Mouse (Mus musculus): Measurements from ENCODE around the gene Mrgprd.

The Mrgprd gene

GRCm38 (mm10) chr7:145314785-145315411, at the start of gene Mrgprd:
Gene Mrgprd (plus strand): TSS chr7:145314835.
- no peak for DNase-seq (ENCODE audit: low spot score in 2 of 2)

- DNase-seq (ENCODE audit: low spot score in 2 of 2), result no peak
Observed at GRCm38 (mm10) chr7:145266011-145266410, 48.6 kb upstream of the Mrgprd start.

- no peak for DNase-seq (ENCODE audit: low spot score in 2 of 2)
Observed at GRCm38 (mm10) chr7:145268890-145269289, 45.7 kb upstream of the Mrgprd start.

DNA sequence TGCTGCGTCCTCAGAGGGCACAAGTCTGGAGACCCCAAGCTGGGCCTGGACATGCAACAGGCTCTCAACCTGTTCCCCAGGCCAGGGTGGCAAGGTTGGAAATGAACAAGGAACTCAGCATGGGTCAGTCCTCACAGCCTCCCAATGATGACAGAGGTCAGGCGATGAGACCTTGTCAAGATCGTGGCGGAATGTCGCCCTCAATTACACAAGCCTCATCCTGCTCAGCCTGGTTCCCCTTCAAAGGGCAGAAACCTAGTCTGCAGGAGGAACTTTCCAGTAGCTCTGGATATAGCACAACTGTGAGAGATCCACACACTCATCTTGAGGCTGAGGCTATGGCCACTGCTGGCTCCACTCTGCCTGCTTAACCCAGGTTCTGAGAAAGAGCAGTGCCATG, 43.7 kb upstream of the Mrgprd start:
- no peak for DNase-seq (ENCODE audit: low spot score in 2 of 2)

DNA sequence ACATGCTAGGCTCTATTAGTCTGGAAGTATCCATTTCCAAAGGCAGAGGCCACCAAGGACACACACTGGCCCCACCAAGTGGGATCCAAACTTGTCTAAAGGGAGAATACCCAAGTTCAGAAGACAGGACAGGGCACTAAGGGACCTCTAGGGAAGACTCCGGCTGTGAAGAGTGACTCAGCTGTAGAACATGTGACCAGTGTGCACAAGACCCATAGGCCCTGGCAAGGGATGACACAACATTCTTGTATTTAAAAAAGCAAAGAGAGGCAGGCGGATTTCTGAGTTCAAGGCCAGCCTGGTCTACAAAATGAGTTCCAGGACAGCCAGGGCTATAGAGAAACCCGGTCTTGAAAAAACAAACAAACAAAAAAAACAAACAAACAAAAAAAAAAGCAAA, 39.1 kb upstream of the Mrgprd start:
- DNase-seq (ENCODE audit: low spot score in 2 of 2), result no peak

DNA sequence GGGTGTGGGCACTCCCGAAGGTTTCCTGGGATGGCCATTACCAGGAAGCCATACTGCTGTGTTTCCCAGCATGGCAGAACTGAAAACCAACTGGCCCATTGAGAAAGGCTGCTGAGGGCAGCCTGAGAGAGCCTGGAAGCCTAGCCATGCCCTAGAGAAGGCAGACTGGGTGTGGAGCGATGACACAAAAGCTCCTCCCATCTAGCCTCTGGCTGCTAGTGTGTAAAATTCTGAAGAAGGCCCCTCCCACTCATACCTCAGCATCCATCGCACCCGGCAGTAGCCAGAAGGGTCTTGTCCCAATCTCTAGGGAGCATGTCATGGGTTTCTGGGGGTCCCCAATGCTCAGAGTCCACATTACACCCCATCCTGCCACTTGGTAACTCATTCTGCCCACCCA, 33.2 kb upstream of the Mrgprd start:
- no peak for DNase-seq (ENCODE audit: low spot score in 2 of 2)

GRCm38 (mm10) chr7:145283041-145283440, 31.6 kb upstream of the Mrgprd start:
- DNase-seq (ENCODE audit: low spot score in 2 of 2), result no peak

DNA sequence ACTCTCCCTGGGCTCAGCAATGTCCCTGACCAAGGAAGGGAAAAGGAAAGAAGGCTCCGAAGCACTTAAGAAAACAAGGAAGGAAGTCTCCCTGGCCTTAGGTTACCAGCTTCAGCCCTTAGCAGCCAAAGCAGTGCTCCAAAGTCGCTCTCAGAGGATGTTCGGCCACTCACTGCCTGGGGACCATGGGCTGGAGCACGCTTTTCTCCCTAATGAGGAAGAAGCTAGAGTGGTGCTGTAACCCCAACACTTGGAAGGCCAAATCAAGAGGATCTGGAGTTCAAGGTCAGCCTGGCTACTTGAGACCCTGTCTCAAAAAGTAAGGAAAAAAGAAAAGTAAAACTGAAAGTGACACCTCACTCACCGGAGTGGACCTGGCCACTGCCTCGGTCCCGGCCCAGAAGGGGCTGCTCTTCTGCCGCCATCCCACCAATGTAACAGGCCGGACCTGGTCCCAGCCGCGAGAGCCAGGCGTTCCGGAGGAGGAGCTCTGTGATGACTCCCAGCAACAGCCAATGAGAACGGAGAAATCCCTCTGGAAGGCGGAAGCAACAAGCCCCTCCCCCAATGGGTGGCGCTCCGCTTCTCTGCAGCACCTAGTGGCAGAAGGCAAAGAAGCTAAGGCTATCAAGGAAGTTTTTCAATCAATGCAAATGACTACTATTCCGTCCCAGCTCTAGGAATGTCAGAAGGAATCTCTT, 31.0 kb upstream of the Mrgprd start, which contains the start of gene Tpcn2:
Tpcn2 (minus strand) TSS at position 525 of the 701 bp plus-strand sequence.
- DNase-seq (ENCODE audit: low spot score in 2 of 2), result peak; percentile 79 to 84

- no peak for DNase-seq (ENCODE audit: low spot score in 2 of 2)
Observed at GRCm38 (mm10) chr7:145284293-145284692, 30.3 kb upstream of the Mrgprd start.

DNA sequence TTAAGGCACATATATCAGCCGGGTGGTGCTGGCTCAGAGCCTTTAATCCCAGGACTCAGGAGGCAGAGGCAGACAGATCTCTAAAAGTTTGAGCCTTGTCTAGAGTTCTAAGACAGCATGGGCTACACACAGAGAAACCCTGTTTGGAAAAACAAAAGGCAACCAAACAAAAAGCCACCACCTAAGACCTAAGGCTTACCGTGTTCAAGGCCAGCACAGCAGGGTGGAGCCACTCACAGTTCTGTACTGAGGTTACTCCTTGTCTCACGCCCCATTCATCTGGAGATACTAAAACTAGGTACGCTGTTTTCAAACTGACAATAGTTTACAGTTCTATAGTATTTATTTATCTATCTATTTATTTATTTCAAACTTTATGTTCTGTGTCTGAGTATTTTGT, 29.2 kb upstream of the Mrgprd start:
- DNase-seq (ENCODE audit: low spot score in 2 of 2), result no peak

- no peak for DNase-seq (ENCODE audit: low spot score in 2 of 2)
Observed at GRCm38 (mm10) chr7:145287410-145287809, 27.2 kb upstream of the Mrgprd start.

DNA sequence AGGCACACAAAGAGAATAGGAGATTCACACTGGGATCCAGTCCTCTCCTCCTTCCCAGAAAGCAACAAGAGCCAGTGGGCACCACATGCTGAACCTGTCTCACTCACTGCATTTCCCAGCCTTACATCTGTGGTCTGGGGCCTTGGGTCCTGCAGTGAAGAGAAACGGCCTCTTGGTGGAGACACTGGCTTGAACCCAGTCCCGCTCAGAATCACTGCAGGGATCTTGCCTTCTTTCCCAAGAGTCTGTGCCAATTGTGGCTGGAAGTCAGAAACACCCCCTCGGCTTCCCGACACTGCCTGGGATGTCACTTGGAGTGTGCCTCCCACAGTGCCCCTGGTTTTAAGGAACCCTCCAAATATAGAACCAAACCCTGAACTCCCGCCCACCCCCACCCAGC, 25.3 kb upstream of the Mrgprd start:
- no peak for DNase-seq (ENCODE audit: low spot score in 2 of 2)

- no peak for DNase-seq (ENCODE audit: low spot score in 2 of 2)
Observed at GRCm38 (mm10) chr7:145291847-145292246, 22.8 kb upstream of the Mrgprd start.

GRCm38 (mm10) chr7:145292726-145293125, 21.9 kb upstream of the Mrgprd start:
- DNase-seq (ENCODE audit: low spot score in 2 of 2), result no peak

- DNase-seq (ENCODE audit: low spot score in 2 of 2), result no peak
Observed at GRCm38 (mm10) chr7:145293859-145294258, 20.8 kb upstream of the Mrgprd start.

DNA sequence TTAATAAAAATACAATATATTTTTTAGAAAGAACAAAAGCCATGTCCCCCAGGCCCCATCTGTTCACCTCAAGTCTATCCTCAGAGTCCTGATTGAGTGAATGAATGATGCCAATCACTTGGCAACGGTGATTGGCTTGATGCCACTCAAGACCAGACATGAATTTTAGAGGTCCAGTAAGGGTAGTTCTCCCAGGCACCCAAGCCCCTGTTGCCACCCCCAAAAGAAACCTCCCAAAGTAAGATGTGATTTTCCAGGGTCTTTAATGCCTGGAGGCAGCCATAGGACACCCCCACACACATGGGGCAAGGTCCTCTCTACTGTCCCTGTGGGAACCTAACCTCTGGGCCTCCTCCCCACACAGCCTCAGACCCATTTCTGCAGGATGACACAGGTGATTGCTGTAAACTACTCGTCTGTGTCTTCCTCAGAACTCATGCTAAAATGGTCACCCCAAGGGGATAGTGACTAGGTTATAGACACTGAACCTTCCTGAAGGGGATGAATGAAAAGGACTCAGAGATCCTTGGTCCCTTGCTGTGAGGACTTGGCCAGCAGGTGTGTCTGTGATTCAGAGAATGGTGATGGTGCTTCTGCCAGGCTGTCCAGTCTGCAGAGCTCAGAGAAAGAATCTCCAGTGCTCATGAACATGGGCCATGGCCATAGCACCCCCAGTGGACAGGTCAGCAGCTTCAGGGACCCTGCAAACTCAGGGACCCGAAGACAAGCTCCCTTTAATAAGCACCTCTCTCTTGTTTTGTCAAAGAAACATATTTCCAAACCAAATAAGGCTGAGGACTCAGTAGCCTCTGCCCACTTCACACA, 15.8 kb upstream of the Mrgprd start:
- DNase-seq (ENCODE audit: low spot score in 2 of 2), result no peak

GRCm38 (mm10) chr7:145299562-145300320, 14.9 kb upstream of the Mrgprd start:
- no peak for DNase-seq (ENCODE audit: low spot score in 2 of 2)

GRCm38 (mm10) chr7:145300321-145301007, 14.2 kb upstream of the Mrgprd start, which contains the start of gene Mrgprf:
Gene Mrgprf (plus strand): TSS chr7:145300828.
- DNase-seq (ENCODE audit: low spot score in 2 of 2), result no peak

GRCm38 (mm10) chr7:145301008-145301340, 13.7 kb upstream of the Mrgprd start:
- no peak for DNase-seq (ENCODE audit: low spot score in 2 of 2)

- no peak for DNase-seq (ENCODE audit: low spot score in 2 of 2)
Observed at GRCm38 (mm10) chr7:145301341-145302005, 13.2 kb upstream of the Mrgprd start.
